Comparison of ENCODE assay signal across 12 mouse cellular contexts in genomic region chr14:48224861-48225300, GRCm38 (mm10).
DNase-seq lines count a peak whose midpoint lies in the region; ATAC-seq and TF ChIP-seq lines count a peak whose summit lies in the region.
"Had no signal": no experiment of that assay in that cellular context is flagged by ENCODE, and none has a peak within 500 bp of the region (broad histone marks: within the 10 kb centered on the region; RNA-seq: fewer than 3 reads in every experiment).

No protein-coding gene starts in this region.

- no peak overlapping the region for H3K4me3 ChIP-seq in forebrain, embryonic 15.5 days
- H3K4me3 ChIP-seq in forebrain, embryonic 13.5 days, result no peak overlapping the region
- H3K4me3 ChIP-seq in lung, embryonic 14.5 days (ENCODE audit: low read depth, low read length), result no peak overlapping the region
- no peak overlapping the region for H3K4me3 ChIP-seq in myocyte
- H3K4me3 ChIP-seq: embryonic facial prominence, embryonic 12.5 days had no signal

- no peak for ATAC-seq in forebrain, embryonic 15.5 days (replicated peaks)
- no peak for ATAC-seq in forebrain, embryonic 13.5 days
- peak; percentile 25; the same call in 1 of the 2 replicates for ATAC-seq in lung, embryonic 14.5 days (ENCODE audit: insufficient read depth)
- no peak for ATAC-seq in monocyte, adult 5-6 weeks (replicated peaks; ENCODE audit: insufficient number of reproducible peaks, low FRiP score, low TSS enrichment, poor library complexity, severe bottlenecking)

- no peak for TF ChIP-seq POLR2A in myocyte (IDR thresholded peaks at IDR 0.05; ENCODE audit: insufficient read length, low read depth)

- H3K4me2 ChIP-seq in forebrain, embryonic 15.5 days (replicated peaks), result no peak overlapping the region
- H3K4me2 ChIP-seq in forebrain, embryonic 13.5 days, result no peak overlapping the region
- no peak overlapping the region for H3K4me2 ChIP-seq in lung, embryonic 14.5 days
- H3K4me2 ChIP-seq in myocyte (ENCODE audit: low read depth), result peak overlapping the region; percentile 64
- H3K4me2 ChIP-seq: embryonic facial prominence, embryonic 12.5 days had no signal

- H3ac ChIP-seq in myocyte (ENCODE audit: control insufficient read depth, insufficient read length), result no peak overlapping the region

- no peak for DNase-seq in lung, embryonic 14.5 days
- no peak for DNase-seq in lung, postnatal 25 days (ENCODE audit: low spot score)
- DNase-seq in cerebellum, adult 11 months, result peak; percentile 56
- DNase-seq in thymus, postnatal 14 days, result no peak
- DNase-seq: gastrocnemius, postnatal 14 days; heart, postnatal 4 days; lung, postnatal 4 days had no signal

- no peaks in the 10 kb centered on the region for H3K27me3 ChIP-seq in forebrain, embryonic 15.5 days
- no peaks in the 10 kb centered on the region for H3K27me3 ChIP-seq in forebrain, embryonic 13.5 days
- no peaks in the 10 kb centered on the region for H3K27me3 ChIP-seq in lung, embryonic 14.5 days (ENCODE audit: insufficient read depth, low read length)
- H3K27me3 ChIP-seq in myocyte (ENCODE audit: control insufficient read depth, insufficient read depth, insufficient read length), result no peaks in the 10 kb centered on the region
- H3K27me3 ChIP-seq: embryonic facial prominence, embryonic 12.5 days had no signal

- 43% methylated on average over 5 of the region's 5 CpGs for WGBS in forebrain, embryonic 15.5 days
- 49% methylated on average over 5 of the region's 5 CpGs for WGBS in forebrain, embryonic 13.5 days
- WGBS in lung, embryonic 14.5 days, result 63% methylated on average over 5 of the region's 5 CpGs

- no peak overlapping the region for H3K9ac ChIP-seq in forebrain, embryonic 15.5 days (replicated peaks)
- H3K9ac ChIP-seq in forebrain, embryonic 13.5 days, result no peak overlapping the region
- no peak overlapping the region for H3K9ac ChIP-seq in lung, embryonic 14.5 days
- H3K9ac ChIP-seq: embryonic facial prominence, embryonic 12.5 days had no signal

- TF ChIP-seq CTCF in lung, embryonic 14.5 days (IDR thresholded peaks at IDR 0.05; ENCODE audit: low read depth), result no peak

- no peaks in the 10 kb centered on the region for H3K79me2 ChIP-seq in myocyte (ENCODE audit: control insufficient read depth, insufficient read depth)

- H3K4me1 ChIP-seq in forebrain, embryonic 15.5 days, result peaks cover 8% of the 10 kb centered on the region; the same call in 1 of the 2 replicates
- H3K4me1 ChIP-seq in forebrain, embryonic 13.5 days, result no peaks in the 10 kb centered on the region; the same call in 1 of the 2 replicates
- peaks cover 5% of the 10 kb centered on the region for H3K4me1 ChIP-seq in lung, embryonic 14.5 days (ENCODE audit: insufficient read depth)

- H3K9me3 ChIP-seq in forebrain, embryonic 15.5 days, result no peaks in the 10 kb centered on the region
- no peaks in the 10 kb centered on the region for H3K9me3 ChIP-seq in forebrain, embryonic 13.5 days (replicated peaks)
- no peaks in the 10 kb centered on the region for H3K9me3 ChIP-seq in lung, embryonic 14.5 days (ENCODE audit: low read depth, low read length)
- H3K9me3 ChIP-seq: embryonic facial prominence, embryonic 12.5 days had no signal

- H3K27ac ChIP-seq in forebrain, embryonic 15.5 days (replicated peaks), result peak overlapping the region; percentile 12; the same call in 1 of the 2 replicates
- H3K27ac ChIP-seq in forebrain, embryonic 13.5 days, result no peak overlapping the region
- H3K27ac ChIP-seq in lung, embryonic 14.5 days (ENCODE audit: low read depth), result no peak overlapping the region
- H3K27ac ChIP-seq: embryonic facial prominence, embryonic 12.5 days had no signal

- no peaks in the 10 kb centered on the region for H3K36me3 ChIP-seq in forebrain, embryonic 15.5 days
- no peaks in the 10 kb centered on the region for H3K36me3 ChIP-seq in forebrain, embryonic 13.5 days (ENCODE audit: poor library complexity, severe bottlenecking)
- H3K36me3 ChIP-seq in lung, embryonic 14.5 days (ENCODE audit: insufficient read depth), result no peaks in the 10 kb centered on the region
- no peaks in the 10 kb centered on the region for H3K36me3 ChIP-seq in myocyte (ENCODE audit: control insufficient read depth, insufficient read depth)
- H3K36me3 ChIP-seq: embryonic facial prominence, embryonic 12.5 days had no signal

TF ChIP-seq in myocyte, 11 proteins besides CTCF, POLR2A, EP300 and RAD21:
- TF ChIP-seq TCF3 (IDR thresholded peaks at IDR 0.05; ENCODE audit: insufficient read length, low read depth), result no peak
- TF ChIP-seq MAX (IDR thresholded peaks at IDR 0.05; ENCODE audit: low read depth), result no peak
- peak; percentile 13 for TF ChIP-seq TCF12 (IDR thresholded peaks at IDR 0.05; ENCODE audit: insufficient read depth, poor library complexity, severe bottlenecking)
- peak in 2 of 3 experiments; percentile 42 to 75 for TF ChIP-seq MYOD1 (IDR thresholded peaks at IDR 0.05; ENCODE audit: control insufficient read depth in 1 of 3, insufficient read length in 2 of 3, low read depth in 2 of 3)
- no peak for TF ChIP-seq REST (IDR thresholded peaks at IDR 0.05; ENCODE audit: insufficient read depth, insufficient read length)
- no peak for TF ChIP-seq E2F4 (IDR thresholded peaks at IDR 0.05; ENCODE audit: insufficient read depth)
- peak in 1 of 3 experiments; percentile 64 for TF ChIP-seq MYOG (IDR thresholded peaks at IDR 0.05; ENCODE audit: control insufficient read depth in 1 of 3, insufficient read depth in 1 of 3, insufficient read length in 2 of 3, low read depth in 2 of 3)
